Mouse (Mus musculus) telencephalon, adult 2 months (tissue): ENCODE measurements at regions not wholly inside any gene's neighbourhood (a gene's known extent, or its start where the extent isn't known, plus 50 kb on each side); places are given as distances from the start of the nearest gene placed in this dataset.

Experiments
- DNase-seq: peaks from one replicate; pipeline ENCODE4 v3.0.0-alpha.2; 2011; ENCODE audit warnings: low read depth, low spot score

- DNase-seq = no peak
Measured at GRCm38 (mm10) chr13:112001155-112002025, 192.6 kb upstream of the Map3k1 start.

GRCm38 (mm10) chr13:112002661-112003347 is 194.0 kb upstream of the Map3k1 start:
- DNase-seq = no peak

DNA sequence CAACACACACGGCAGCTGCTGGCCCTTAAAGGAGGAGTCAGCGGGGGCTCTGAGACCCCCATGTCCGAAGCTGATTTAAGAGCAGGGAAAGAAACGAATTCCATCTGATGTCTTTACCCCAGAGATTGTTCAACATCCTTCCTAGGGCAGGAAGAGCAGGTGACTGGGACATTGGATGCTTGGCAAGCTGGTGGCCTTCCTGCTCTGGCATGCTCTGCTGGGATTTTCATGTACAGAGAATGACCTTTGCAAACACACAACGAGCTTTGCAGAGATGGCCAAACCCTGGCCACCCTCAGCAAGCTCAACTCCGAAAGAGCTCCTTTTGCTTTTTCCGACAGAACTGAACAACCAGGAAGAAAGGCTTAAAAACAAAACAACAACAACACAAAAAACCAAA is 194.7 kb upstream of the Map3k1 start:
- no peak for DNase-seq

DNA sequence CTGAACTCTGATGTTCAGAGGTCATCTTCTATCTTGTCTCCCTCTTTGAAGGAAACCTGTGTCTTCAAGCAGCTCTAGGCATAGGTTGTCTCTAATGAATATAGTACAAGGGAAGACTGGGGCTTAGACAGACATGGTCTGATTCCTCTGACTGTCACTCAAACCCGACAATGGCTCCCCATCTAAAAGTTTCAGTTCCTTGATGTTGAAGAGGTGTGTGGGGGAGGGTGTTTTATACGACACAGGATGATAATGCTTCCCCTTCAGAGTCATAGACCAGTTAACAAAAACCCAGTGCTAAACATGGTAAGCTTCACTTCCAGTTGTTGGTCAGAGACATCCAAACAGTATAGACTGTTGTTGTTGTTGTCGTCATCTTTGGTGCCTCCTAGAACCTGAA is 195.3 kb upstream of the Map3k1 start:
- DNase-seq = no peak

- DNase-seq = no peak
Measured at GRCm38 (mm10) chr13:112005421-112005820, 196.6 kb upstream of the Map3k1 start.

DNA sequence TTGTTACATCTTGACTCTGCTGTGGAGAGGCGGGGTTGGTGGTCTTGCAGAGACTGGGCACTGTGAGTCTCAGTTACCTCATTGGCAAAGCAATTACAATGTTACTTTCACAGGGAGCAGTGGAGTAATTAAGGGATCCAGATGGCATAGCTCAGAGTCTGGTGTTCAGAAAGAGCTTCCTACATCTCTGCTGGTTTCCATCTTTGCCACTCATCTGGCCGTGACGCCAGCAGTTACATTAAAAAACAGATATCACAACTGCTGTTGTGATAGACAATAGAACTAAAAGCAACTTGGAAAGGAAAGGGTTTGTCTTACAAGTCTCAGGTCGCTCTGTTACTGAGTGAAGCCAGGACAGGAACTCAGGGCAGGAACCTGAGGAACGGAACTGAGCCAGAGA is 200.0 kb upstream of the Map3k1 start:
- DNase-seq = no peak

- DNase-seq = no peak
Measured at GRCm38 (mm10) chr13:112009288-112009687, 200.5 kb upstream of the Map3k1 start.

DNA sequence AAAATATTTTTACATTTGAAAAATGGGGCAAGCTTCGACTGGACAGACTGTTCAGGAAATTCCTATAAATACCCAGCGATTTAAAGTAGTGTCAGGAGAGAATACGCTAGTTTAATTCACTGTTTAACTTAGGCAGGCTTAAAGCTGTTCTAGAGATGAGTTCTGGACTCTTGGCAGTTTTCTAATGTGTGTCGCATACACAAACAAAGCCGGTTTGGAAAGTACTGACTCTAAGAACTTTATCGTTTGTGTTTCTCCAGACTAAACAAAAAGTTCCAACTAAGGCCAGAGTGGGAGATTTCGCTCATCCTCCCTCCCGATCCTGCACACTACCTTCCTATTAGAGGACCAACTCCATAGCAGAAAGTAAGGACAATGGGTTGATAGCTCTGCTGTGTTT is 201.7 kb upstream of the Map3k1 start:
- no peak for DNase-seq

DNA sequence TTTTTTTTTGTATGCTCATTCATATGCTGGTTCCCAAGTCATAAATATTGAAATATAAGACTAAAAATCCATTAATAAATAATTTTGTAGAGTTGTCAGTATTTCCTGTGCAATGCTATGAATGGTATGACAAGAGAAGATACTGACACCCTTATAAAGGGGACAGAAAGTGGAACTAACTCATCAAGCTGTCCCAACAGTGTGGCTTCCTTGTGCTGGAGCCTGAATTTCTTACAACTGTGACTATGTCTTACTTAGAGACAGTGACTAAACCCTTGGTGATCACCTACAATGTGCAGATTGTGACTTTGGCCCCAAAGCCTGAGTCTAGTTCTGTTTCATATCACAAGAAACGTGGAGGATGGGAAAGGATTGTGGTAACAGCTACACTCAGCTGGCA is 203.8 kb upstream of the Map3k1 start:
- no peak for DNase-seq

- DNase-seq = no peak
Measured at GRCm38 (mm10) chr13:112015083-112015482, 206.3 kb upstream of the Map3k1 start.

DNA sequence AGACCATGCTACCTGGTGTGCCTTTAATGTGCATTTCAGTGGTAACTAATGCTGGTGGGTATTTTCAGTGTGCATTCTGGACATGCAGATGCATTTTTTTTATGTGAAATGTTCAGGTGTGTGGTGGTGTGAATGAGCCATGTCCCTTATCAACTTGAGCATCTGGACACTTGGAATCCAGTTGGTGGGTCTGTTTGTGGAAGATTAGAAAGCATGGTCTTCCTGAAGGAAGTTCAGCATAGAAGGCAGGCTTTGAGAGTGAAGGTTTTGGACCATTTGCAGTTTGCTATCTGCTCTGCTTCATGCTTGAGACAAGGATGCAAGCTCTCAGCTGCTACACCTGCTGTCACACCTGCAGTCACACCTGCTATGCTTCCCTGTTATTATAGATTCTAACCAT is 207.5 kb upstream of the Map3k1 start:
- no peak for DNase-seq

GRCm38 (mm10) chr13:112018497-112019281 is 209.9 kb upstream of the Map3k1 start:
- DNase-seq = no peak

GRCm38 (mm10) chr13:112019575-112019974 is 210.8 kb upstream of the Map3k1 start:
- DNase-seq = no peak

DNA sequence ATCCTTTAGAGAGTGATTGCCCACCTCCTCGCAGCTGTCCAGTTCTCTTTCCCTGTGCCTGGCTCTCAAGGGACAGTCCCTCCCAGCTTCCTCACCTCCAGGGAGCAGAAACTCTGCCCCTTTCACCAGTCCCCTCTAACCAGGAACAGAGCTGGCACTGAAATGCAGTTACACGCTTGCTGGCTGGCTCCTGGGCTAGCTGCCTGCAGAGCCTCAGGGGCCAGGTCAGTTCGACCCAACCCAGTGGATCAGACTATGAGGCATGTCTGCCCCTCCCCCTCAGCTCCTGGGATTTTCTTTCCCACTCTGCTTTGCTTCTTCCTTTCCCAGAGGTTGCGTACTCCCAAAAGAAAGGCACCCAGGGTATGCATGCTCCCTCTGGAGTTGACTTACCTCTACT is 214.4 kb upstream of the Map3k1 start:
- DNase-seq = no peak

DNA sequence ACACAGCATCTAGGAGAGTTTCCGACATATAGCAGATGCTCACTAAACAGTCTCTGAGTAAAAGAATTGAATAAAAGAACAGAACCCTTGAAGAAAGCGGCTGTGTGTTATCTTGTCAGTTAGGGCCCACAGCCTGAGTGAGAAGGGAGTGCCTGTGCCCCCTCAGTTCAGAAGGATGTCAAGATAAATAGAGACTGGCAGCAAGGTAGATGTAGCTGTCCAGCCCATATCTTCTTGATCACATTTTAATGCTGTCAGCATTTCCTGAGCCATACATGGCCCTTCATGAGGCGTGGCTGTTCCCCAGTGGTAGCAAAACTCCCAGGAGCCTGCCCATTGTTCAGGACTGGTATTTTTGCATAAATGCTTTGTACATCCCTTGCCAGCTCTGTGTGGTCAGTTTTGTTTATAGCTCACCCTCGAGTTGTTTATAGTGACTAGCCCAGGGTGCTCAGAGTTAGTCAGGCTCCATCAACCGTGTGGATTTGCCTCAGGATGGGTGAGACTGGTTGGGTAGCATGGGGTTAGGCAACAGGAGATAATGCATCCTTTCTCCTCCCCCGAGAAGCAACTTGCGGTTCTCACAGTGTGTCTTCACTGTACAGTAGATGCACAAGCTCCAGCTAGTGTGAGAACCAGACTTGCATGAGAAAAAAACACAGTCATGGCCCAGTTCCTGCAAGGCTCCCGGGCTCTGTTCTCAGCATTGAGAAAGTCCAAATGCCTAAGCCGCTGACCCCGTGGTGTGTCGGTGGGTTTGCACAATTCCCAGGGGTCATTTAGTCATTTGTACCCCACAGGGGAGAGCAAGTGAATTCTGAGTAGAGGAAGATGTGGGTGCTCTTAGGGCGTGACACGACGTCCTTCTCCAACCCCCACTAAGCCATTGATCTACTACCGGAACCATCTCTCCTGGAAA is 216.1 kb upstream of the Map3k1 start:
- no peak for DNase-seq

- no peak for DNase-seq
Measured at GRCm38 (mm10) chr13:112025586-112025950, 216.8 kb upstream of the Map3k1 start.

GRCm38 (mm10) chr13:112027736-112028135 is 218.9 kb upstream of the Map3k1 start:
- no peak for DNase-seq

DNA sequence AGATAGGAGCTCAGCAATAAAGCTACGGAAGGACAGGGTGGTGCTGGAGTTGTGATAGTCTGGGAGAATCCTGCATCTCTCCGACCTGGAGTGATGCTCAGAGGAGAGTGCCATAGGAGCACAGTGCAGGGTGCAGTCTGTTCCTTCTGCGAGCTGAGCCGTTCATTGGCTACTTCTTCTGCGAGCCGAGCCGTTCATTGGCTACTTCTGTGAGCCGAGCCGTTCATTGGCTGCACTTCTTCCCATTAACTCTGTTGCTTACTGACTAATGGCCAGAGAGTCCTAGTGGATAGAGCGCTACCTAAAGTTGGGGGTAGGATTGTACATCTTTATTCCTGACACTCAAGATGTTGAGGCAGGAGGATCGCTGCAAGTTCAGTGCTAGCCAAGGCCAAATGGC is 222.3 kb upstream of the Map3k1 start:
- DNase-seq = no peak

- no peak for DNase-seq
Measured at GRCm38 (mm10) chr13:112031631-112032320, 223.0 kb upstream of the Map3k1 start.

- no peak for DNase-seq
Measured at GRCm38 (mm10) chr13:112037731-112038380, 229.1 kb upstream of the Map3k1 start.
